Mouse (Mus musculus): ENCODE data around the gene Eef1akmt1. TPM values are rescaled to one million over a fixed set of nuclear protein-coding genes. Genes with fewer than 3 reads are reported as not detected.
A peak's percentile ranks its signal among the peaks of the same experiment; 100 is the strongest.

Eef1akmt1 gene
- total and polyA plus RNA-seq, 3 experiments: 40.6 to 51.0 TPM; not detected in 1

GRCm38 (mm10) chr14:57556922-57557321, 14.5 kb downstream of the Eef1akmt1 start:
- no peaks in the 10 kb centered on the region for H3K4me1 ChIP-seq (ENCODE audit: control insufficient read depth in 1 of 2, insufficient read depth in 2 of 2, low read length in 2 of 2)
- no peak overlapping the region for H3K9ac ChIP-seq (ENCODE audit: control insufficient read depth, low read depth, low read length, poor library complexity, severe bottlenecking)
- peak; percentile 42 for DNase-seq (ENCODE audit: low read depth, low spot score)
- H3K79me2 ChIP-seq (ENCODE audit: control insufficient read depth, insufficient read depth, low read length, poor library complexity): no peaks in the 10 kb centered on the region
- no peaks in the 10 kb centered on the region for H3K27me3 ChIP-seq (ENCODE audit: control insufficient read depth in 1 of 2, insufficient read depth in 2 of 2, low read length in 2 of 2)
- peaks cover 0 to 5% of the 10 kb centered on the region in 2 experiments; a peak in 2 of 4 replicates for H3K36me3 ChIP-seq (ENCODE audit: control insufficient read depth in 1 of 2, insufficient read depth in 2 of 2, low read length in 2 of 2)
- H3K27ac ChIP-seq (ENCODE audit: control insufficient read depth, low read depth, low read length): no peak overlapping the region
- no peak for TF ChIP-seq ELF1 (IDR thresholded peaks at IDR 0.05; ENCODE audit: low read depth, low read length)
- peak in 1 of 2 experiments; percentile 22; a peak in 1 of 4 replicates for TF ChIP-seq EP300 (IDR thresholded peaks at IDR 0.05; ENCODE audit: low read depth in 1 of 2, low read length in 2 of 2)
- no peak for TF ChIP-seq ETS1 (IDR thresholded peaks at IDR 0.05; ENCODE audit: low read depth, low read length)
- no peak for TF ChIP-seq SMC3 (IDR thresholded peaks at IDR 0.05; ENCODE audit: low read depth, low read length)
- TF ChIP-seq MAFK (IDR thresholded peaks at IDR 0.05; ENCODE audit: borderline replicate concordance, low read depth, low read length): peak; percentile 70; the same call in 1 of the 2 replicates
- TF ChIP-seq RCOR1 (IDR thresholded peaks at IDR 0.05; ENCODE audit: low read depth, low read length): peak; percentile 39; the same call in 1 of the 2 replicates
- no peak for TF ChIP-seq TAL1 (IDR thresholded peaks at IDR 0.05; ENCODE audit: low read length)
- no peak for TF ChIP-seq RAD21 (IDR thresholded peaks at IDR 0.05; ENCODE audit: low read depth, low read length)
- no peak for TF ChIP-seq USF2 (IDR thresholded peaks at IDR 0.05; ENCODE audit: borderline replicate concordance in 1 of 2, insufficient read depth in 1 of 2, low read depth in 1 of 2, low read length in 2 of 2)
- no peak for TF ChIP-seq MAZ (IDR thresholded peaks at IDR 0.05; ENCODE audit: low read depth, low read length)
- TF ChIP-seq MAX (IDR thresholded peaks at IDR 0.05; ENCODE audit: low read length): no peak
- no peak for TF ChIP-seq POLR2AphosphoS5 (IDR thresholded peaks at IDR 0.05; ENCODE audit: borderline replicate concordance, low read depth, low read length)
- TF ChIP-seq TCF12 (IDR thresholded peaks at IDR 0.05; ENCODE audit: low read depth, low read length): no peak
- TF ChIP-seq ZC3H11A (IDR thresholded peaks at IDR 0.05; ENCODE audit: low read depth, low read length): no peak
- no peak for TF ChIP-seq ZKSCAN1 (IDR thresholded peaks at IDR 0.05; ENCODE audit: low read depth, low read length)
- peak; percentile 53; the same call in 1 of the 2 replicates for TF ChIP-seq GATA1 (IDR thresholded peaks at IDR 0.05; ENCODE audit: low read depth, low read length)
- no peak overlapping the region for H3K4me3 ChIP-seq (ENCODE audit: control insufficient read depth in 1 of 2, insufficient read depth in 1 of 2, low read depth in 2 of 2, low read length in 2 of 2)
- H3K9me3 ChIP-seq (replicated peaks; ENCODE audit: insufficient read depth, low read length): no peaks in the 10 kb centered on the region

GRCm38 (mm10) chr14:57555471-57556070, 15.8 kb downstream of the Eef1akmt1 start:
- Histone ChIP-seq H3K79me2 (ENCODE audit: control insufficient read depth, insufficient read depth, low read length, poor library complexity) (no peaks in the 10 kb centered on the region), H3K9me3 (replicated peaks; ENCODE audit: insufficient read depth, low read length) (no peaks in the 10 kb centered on the region), H3K9ac (ENCODE audit: control insufficient read depth, low read depth, low read length, poor library complexity, severe bottlenecking) (no peak overlapping the region), H3K27ac (ENCODE audit: control insufficient read depth, low read depth, low read length) (no peak overlapping the region), H3K4me1 (ENCODE audit: control insufficient read depth in 1 of 2, insufficient read depth in 2 of 2, low read length in 2 of 2) (no peaks in the 10 kb centered on the region), H3K27me3 (ENCODE audit: control insufficient read depth in 1 of 2, insufficient read depth in 2 of 2, low read length in 2 of 2) (no peaks in the 10 kb centered on the region), H3K36me3 (ENCODE audit: control insufficient read depth in 1 of 2, insufficient read depth in 2 of 2, low read length in 2 of 2) (peaks cover 0 to 5% of the 10 kb centered on the region in 2 experiments; a peak in 2 of 4 replicates), H3K4me3 (ENCODE audit: control insufficient read depth in 1 of 2, insufficient read depth in 1 of 2, low read depth in 2 of 2, low read length in 2 of 2) (no peak overlapping the region)
- DNase-seq (ENCODE audit: low read depth, low spot score): no peak
- TF ChIP-seq GABPA (IDR thresholded peaks at IDR 0.05; ENCODE audit: low read depth, low read length): no peak
- TF ChIP-seq ZKSCAN1 (IDR thresholded peaks at IDR 0.05; ENCODE audit: low read depth, low read length): no peak
- no peak for TF ChIP-seq KAT2A (conservative IDR thresholded peaks at IDR 0.05; ENCODE audit: low read depth, low read length)
- no peak for TF ChIP-seq MXI1 (IDR thresholded peaks at IDR 0.05; ENCODE audit: low read depth, low read length)
- TF ChIP-seq MYC (IDR thresholded peaks at IDR 0.05; ENCODE audit: low read depth, low read length): no peak
- TF ChIP-seq MEF2A (IDR thresholded peaks at IDR 0.05; ENCODE audit: extremely low read depth, insufficient replicate concordance, low read depth, low read length, poor library complexity, severe bottlenecking): no peak
- no peak for TF ChIP-seq USF1 (IDR thresholded peaks at IDR 0.05; ENCODE audit: low read depth, low read length)
- TF ChIP-seq UBTF (IDR thresholded peaks at IDR 0.05; ENCODE audit: borderline replicate concordance, insufficient read depth, low read depth, low read length): no peak
- no peak for TF ChIP-seq EP300 (IDR thresholded peaks at IDR 0.05; ENCODE audit: low read depth in 1 of 2, low read length in 2 of 2)
- no peak for TF ChIP-seq ZC3H11A (IDR thresholded peaks at IDR 0.05; ENCODE audit: low read depth, low read length)
- TF ChIP-seq RAD21 (IDR thresholded peaks at IDR 0.05; ENCODE audit: low read depth, low read length): no peak
- no peak for TF ChIP-seq MAX (IDR thresholded peaks at IDR 0.05; ENCODE audit: low read length)
- no peak for TF ChIP-seq CHD2 (IDR thresholded peaks at IDR 0.05; ENCODE audit: low read length)
- TF ChIP-seq MYB (IDR thresholded peaks at IDR 0.05; ENCODE audit: low read depth, low read length): no peak
- no peak for TF ChIP-seq BHLHE40 (IDR thresholded peaks at IDR 0.05; ENCODE audit: borderline replicate concordance, low read depth, low read length)
- TF ChIP-seq TBP (IDR thresholded peaks at IDR 0.05; ENCODE audit: low read depth, low read length): no peak
